Mouse (Mus musculus): ENCODE measurements at regions not wholly inside any gene's neighbourhood (a gene's known extent, or its start where the extent isn't known, plus 50 kb on each side); places are given as distances from the start of the nearest gene placed in this dataset.

DNA sequence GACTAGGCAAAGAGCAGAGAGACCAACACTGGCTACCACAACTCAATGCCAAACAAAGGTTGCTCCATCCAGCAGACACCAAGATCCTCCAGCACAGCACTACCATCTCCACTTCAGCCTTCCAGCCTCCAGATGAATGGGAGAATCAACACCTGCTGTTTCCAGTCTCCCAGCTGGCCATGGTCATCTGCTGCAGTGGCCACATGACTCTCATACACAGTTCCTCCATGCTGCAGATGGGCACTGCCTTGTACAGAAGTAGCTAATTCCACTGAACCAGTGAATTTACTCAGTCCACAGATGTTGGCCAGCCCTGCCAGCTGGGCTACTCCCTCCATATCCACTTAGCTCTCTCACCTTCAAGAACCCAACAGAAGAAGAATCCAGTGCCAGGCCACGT is 63.0 kb upstream of the Vstm5 start:
- DNase-seq (ENCODE audit: low read depth) = no peak

DNA sequence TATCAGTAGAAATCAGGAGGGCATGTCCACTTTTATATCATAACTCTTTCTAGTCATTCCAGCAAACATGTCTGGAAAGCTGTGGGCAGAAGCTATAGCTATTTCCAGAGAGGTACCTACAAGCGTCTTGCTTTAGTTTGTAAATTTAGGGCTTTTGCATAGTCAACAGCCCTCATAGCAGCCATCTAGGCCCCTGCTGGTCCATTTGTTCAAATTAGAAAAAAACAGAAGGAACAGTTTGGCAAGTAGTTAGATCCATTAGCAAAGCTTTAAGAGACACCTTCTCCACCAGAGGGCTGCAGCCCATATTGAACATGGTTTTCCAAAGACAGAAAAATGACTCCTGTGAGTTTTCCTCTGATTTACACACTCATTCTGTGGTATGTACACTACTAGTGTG is 63.4 kb upstream of the Vstm5 start:
- no peak for DNase-seq (ENCODE audit: low read depth)

DNA sequence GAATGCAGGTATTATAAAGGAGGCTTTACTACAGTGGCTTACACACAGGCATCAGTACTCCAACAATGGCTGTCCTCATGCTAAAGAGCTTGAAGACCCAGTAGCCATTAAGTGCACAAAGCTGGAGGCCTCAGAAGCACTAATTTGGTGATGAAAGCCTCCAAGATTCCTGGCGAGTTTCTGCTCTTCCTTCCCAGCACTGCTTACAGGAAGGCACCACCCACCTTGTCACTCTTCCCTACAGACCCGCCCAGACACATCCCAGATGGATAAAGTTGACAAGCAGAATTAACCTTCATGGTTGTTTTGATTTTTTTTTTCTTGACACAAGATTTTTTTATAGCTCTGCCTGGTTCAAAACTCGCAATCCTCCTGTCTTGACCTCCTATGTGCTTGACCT is 59.0 kb upstream of the Hephl1 start:
- no peak for DNase-seq (ENCODE audit: low read depth)

DNA sequence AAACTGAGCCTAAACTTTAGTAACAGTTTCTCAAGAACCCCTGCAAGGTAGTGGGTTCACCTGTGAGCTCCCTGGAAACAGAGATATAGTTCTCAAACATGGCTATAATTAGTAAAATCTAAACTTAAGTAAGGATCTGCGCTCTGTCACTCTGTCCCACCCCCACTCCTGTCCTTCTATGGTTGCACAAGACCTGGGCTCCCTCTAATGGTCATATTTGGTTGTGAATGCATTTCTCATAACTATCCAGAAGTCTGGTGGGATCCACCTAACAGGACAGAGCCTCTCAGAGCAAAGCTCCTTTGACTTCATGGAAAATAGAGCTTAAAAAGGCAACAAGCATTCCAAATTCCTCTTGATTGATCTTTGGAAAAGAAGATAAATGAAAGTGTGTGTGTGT is 57.8 kb upstream of the Hephl1 start:
- DNase-seq (ENCODE audit: low read depth) = peak; percentile 53

DNA sequence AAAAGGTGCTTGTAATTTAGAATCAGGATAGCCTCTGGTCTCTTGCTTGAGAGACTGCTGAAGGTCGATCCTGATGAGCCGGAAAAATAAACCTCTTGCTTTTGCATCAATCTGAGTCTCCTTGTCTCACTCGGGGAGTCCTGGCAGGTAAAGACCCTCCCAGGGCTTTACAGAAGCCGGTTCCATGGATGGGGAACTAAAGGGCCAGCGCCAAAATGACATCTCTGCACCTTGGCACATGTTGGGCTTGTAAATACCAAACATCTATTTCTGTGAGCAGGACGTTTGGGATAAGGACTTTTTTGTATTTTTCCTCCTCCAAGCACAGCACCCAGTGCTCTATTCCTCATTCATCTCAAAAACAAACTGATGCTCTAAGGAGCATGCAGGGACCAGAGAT is 57.1 kb upstream of the Hephl1 start:
- no peak for DNase-seq (ENCODE audit: low read depth)

DNA sequence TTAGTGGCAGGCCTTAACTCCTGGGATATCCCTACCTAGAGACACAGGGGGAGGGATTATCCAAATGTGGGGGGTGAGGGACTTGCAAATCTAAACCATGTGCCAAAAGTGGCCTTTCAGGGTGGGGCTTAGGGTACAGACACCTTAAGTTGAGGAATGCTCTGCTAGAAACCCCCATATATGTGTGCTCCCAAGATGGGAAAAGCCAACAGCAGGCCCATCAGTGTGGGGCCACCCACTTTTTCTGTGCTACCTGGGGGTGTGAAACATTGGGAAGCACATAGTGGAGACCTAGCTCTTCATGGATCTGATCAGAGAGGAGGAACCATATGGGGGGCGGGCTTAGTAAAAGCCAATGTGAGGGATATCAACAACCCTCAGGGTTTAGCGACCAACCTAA is 55.0 kb upstream of the Hephl1 start:
- DNase-seq (ENCODE audit: low read depth) = no peak

DNA sequence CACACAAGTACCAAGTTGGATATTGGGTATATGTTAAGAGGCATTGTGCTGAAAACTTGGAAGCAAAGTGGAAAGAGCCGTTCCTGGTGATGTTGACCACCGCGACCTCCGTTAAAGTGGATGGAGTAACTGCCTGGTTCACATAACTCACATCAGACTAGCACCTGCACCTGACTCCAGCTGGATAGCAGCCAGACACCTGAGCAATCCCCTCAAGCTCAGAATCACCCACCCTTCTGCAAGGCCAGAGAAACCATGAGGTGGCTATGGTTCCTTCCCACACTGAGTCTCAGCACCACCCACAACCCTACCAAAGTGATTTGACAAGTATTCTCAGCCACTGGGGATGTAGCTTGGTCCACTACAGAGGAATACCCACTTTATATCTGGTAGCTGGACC is 54.6 kb upstream of the Hephl1 start:
- no peak for DNase-seq (ENCODE audit: low read depth)

All from induced T-regulatory cell, adult 2 months (primary cell).